Mouse (Mus musculus) heart, adult 11 months (tissue): Measurements from ENCODE around the gene Apbb2.
"Not testable (repeated sequence)": the region's sequence is repeated elsewhere in the genome, so short reads cannot be mapped to it uniquely, and the experiment has no call there.

Source experiments
- DNase-seq: peaks from one replicate; pipeline ENCODE4 v3.0.0; 2022

Apbb2 gene

DNA sequence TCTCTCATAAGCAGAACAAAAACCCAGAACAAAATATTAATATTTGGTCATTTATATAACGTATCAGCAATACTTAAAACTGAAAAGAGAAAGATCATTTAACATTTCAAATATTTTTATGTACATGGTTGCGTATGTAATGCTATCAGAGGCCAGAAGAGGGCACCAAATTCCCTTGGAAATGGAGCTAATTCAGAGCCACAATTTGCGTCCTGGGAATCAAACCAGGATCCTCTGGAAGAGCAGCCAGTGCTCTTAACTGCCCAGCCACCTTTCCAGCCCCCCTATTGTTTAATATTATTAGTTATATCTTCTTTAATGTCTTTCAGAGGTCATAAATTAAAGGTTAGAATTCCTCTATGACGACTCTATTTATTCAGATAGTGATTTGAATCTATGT, 355.2 kb downstream of the Apbb2 start:
- DNase-seq = peak; percentile 54

DNA sequence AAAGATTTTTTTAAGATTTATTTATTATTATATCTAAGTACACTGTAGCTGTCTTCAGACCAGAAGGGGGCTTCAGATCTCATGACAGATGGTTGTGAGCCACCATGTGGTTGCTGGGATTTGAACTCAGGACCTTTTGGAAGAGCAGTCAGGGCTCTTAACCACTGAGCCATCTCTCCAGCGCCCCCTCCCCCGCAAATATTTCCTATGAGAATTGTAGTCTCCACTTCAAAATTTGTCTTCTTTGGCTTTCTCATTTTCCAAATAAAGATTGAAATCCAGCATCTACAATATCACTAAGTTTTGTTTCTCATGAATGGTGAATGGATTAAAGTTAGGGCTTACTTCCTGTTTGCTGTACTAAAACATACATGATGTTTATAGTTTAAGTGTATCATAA, 356.1 kb downstream of the Apbb2 start:
- peak; percentile 63 for DNase-seq

DNA sequence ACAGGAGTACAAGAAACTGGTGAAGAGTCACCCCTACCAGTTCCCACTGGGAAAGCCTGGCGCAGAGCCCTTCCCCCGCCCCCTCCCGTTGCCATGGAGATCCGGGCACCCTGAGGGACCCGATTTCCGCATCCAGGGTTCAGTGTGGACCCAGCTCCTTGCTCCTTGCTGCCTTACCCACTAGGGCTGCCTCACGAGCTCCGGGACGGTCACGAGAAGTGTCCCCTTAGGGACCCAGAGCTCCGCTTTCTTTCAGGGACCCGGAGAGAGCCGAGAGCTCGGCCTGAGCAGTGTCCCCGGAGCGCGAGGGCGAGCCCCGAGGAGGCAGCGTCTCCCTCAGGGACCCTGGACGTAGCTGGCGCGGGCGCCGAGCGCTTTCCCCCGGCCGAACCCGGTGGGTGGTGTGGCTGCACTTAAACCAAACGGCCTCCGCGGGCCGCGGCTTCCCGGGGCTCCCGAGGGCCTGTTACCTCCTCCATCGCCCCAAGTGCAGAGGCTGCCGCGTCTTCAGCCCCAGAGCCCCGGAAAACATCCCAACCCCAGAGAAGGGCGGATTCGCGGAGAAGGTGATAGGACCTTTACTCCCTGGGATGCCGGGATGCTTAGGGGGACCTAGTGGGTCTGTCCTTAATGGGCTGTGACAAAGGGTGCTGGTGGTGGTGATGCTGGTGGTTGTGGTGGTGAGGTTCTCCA, 358.7 kb downstream of the Apbb2 start, which contains the start of gene Nsun7:
Gene Nsun7, plus strand, starts transcription at position 142 of the 693 bp plus-strand sequence.
- DNase-seq = peak; percentile 97

GRCm38 (mm10) chr5:66259431-66259755, 359.2 kb downstream of the Apbb2 start:
- DNase-seq = not testable (repeated sequence)

GRCm38 (mm10) chr5:66259000-66259399, 359.6 kb downstream of the Apbb2 start:
- peak; percentile 84 for DNase-seq

DNA sequence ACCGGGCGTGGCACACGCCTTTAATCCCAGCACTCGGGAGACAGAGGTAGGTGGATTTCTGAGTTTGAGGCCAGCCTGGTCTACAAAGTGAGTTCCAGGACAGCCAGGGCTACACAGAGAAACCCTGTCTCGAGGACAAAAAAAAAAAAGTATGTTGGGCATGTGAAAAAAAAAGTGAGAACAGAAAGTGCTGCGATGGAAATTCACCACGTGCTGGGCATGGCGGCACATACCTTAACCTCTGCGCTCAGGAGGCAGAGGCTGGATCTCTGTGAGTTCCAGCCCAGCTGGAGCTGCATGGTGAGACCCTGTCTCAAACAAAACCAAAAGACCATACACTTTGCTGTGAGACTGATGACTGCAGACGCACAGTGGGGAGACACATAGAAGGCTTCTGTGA, 363.5 kb downstream of the Apbb2 start:
- peak; percentile 39 for DNase-seq

GRCm38 (mm10) chr5:66253219-66253618, 365.4 kb downstream of the Apbb2 start:
- peak; percentile 56 for DNase-seq
